Mouse (Mus musculus) heart, adult 2 months (tissue): ENCODE measurements around the gene Mrps35.

ENCODE experiments used
- CTCF ChIP-seq: fragments of 200-600 bp; IDR thresholded peaks from 2 replicates; pipeline ENCODE4 v1.8.1; 2022; ENCODE audit warnings: antibody characterized with exemption, mild to moderate bottlenecking, moderate library complexity
- POLR2A ChIP-seq: fragments of 200-500 bp; IDR thresholded peaks from 2 replicates; pipeline ENCODE4 v1.6.1; 2011; ENCODE audit warnings: mild to moderate bottlenecking, low read depth, low read length, control low read depth; ENCODE audit not compliant: insufficient read depth

DNA sequence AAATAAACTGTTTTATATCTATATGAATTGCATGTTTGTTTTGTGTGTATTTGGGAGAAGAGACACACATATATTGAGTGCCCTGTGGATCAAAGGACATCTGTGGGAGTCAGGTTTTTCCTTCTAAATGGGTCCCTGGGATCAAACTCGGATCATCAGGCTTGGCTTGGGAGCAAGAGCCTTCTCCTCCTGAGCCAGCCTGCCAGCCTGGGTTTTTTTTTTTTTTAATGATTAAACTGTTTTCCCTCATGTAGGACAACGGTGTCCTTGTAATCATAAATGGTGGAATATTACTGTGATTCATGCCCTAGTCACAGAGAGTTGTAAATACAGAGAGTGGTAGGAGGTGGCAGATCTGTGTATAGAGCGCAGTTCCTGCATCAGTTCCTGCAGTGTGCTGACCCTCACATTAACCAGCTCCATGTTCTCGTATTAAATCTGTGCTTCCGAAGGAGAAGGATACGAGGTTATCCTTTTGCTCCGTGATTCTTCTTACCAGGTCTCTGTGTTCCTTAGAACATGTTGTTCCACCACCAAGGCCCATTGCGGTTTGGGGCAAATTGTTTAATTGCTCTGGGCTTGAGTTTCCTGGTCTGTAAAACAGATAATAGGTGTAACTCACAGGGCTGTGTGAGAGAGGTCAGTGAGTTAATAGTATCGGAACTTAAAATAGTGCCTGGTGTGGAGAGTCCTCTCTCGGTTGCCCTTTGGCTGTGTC lies 21.8 kb downstream of the Mrps35 start:
- TF ChIP-seq CTCF = no peak
- no peak for TF ChIP-seq POLR2A
